In the genomic region with DNA sequence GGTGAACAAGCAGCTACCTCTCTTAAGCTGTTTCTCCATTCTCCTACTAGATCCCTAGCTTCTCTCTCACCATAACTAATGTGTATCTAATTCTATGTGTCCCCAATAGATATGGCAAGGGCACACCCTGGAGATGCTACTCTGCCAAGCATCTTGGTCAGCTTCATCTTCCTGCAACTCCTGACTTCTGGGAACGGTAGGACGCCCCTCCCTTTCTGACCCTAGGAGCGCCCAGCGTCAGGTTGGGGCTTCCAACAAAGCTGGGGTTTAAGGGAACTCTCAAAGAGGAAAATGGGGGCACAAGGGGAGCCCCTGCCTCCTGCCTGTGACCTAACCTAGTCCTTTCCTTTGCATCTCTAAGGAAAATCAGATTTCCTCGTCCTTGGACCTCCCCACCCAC, we compare ENCODE assay signal across 32 mouse cellular contexts. TPM values are rescaled to one million over a fixed set of nuclear protein-coding genes. Genes with fewer than 3 reads are reported as not detected.
DNase-seq lines count a peak whose midpoint lies in the region; ATAC-seq and TF ChIP-seq lines count a peak whose summit lies in the region.
"Had no signal": no experiment of that assay in that cellular context is flagged by ENCODE, and none has a peak within 500 bp of the region (broad histone marks: within the 10 kb centered on the region; RNA-seq: fewer than 3 reads in every experiment).

No protein-coding gene starts in this region.

- H3K27me3 ChIP-seq in spleen, adult 2 months (ENCODE audit: control insufficient read depth, insufficient read depth, low read length), result no peaks in the 10 kb centered on the region
- peaks cover 2% of the 10 kb centered on the region; the same call in 1 of the 2 replicates for H3K27me3 ChIP-seq in erythroblast, embryonic 14.5 days (ENCODE audit: control insufficient read depth)
- peaks cover 9% of the 10 kb centered on the region for H3K27me3 ChIP-seq in liver, embryonic 12.5 days (replicated peaks)
- H3K27me3 ChIP-seq in liver, postnatal 0 days (ENCODE audit: insufficient read depth, low read length), result no peaks in the 10 kb centered on the region
- H3K27me3 ChIP-seq: hindbrain, embryonic 12.5 days; intestine, embryonic 15.5 days; midbrain, embryonic 12.5 days; neural tube, embryonic 13.5 days had no signal

- peak; percentile 25; the same call in 1 of the 2 replicates for ATAC-seq in liver, embryonic 12.5 days
- ATAC-seq in liver, postnatal 0 days, result no peak
- ATAC-seq: forebrain, postnatal 0 days; hindbrain, postnatal 0 days; intestine, embryonic 15.5 days had no signal

- H3K4me3 ChIP-seq in spleen, adult 2 months (ENCODE audit: extremely low read depth, insufficient read depth, insufficient read length), result peak overlapping the region; percentile 42
- peak overlapping the region; percentile 81 for H3K4me3 ChIP-seq in erythroblast, embryonic 14.5 days (replicated peaks)
- peak overlapping the region; percentile 65 for H3K4me3 ChIP-seq in liver, embryonic 12.5 days
- peak overlapping the region; percentile 62 for H3K4me3 ChIP-seq in liver, postnatal 0 days (ENCODE audit: low read depth, low read length)
- no peak overlapping the region for H3K4me3 ChIP-seq in gastrocnemius, adult 2 months
- H3K4me3 ChIP-seq: forebrain, embryonic 12.5 days; hindbrain, embryonic 12.5 days; intestine, embryonic 15.5 days; lung, embryonic 15.5 days; midbrain, embryonic 12.5 days; neural tube, embryonic 13.5 days had no signal

- H3K9ac ChIP-seq in liver, embryonic 12.5 days, result peak overlapping the region; percentile 76
- peak overlapping the region; percentile 72 for H3K9ac ChIP-seq in liver, postnatal 0 days (replicated peaks)
- H3K9ac ChIP-seq: forebrain, embryonic 12.5 days; forebrain, postnatal 0 days; hindbrain, embryonic 12.5 days; intestine, embryonic 15.5 days; lung, embryonic 15.5 days; midbrain, embryonic 12.5 days; neural tube, embryonic 13.5 days had no signal

- no peak for TF ChIP-seq EP300 in liver, postnatal 0 days (IDR thresholded peaks at IDR 0.05; ENCODE audit: low read depth)

- intact Hi-C loops in gastrocnemius, adult 2 months (cut with DNase I), result no loop called here

- 0 out of 2 replicates have a peak, but pooled peaks cover 2% of the 10 kb centered on the region for H3K4me1 ChIP-seq in spleen, adult 2 months (ENCODE audit: control insufficient read depth, insufficient read depth, insufficient read length)
- peaks cover 80% of the 10 kb centered on the region for H3K4me1 ChIP-seq in erythroblast, embryonic 14.5 days (ENCODE audit: control insufficient read depth)
- H3K4me1 ChIP-seq in liver, embryonic 12.5 days, result peaks cover 75% of the 10 kb centered on the region
- peaks cover 17% of the 10 kb centered on the region for H3K4me1 ChIP-seq in liver, postnatal 0 days (ENCODE audit: insufficient read depth)
- H3K4me1 ChIP-seq: forebrain, embryonic 12.5 days; intestine, embryonic 15.5 days; lung, embryonic 15.5 days had no signal

- peak overlapping the region; percentile 72 for H3K4me2 ChIP-seq in liver, embryonic 12.5 days
- peak overlapping the region; percentile 68 for H3K4me2 ChIP-seq in liver, postnatal 0 days (ENCODE audit: low read depth, low read length)
- H3K4me2 ChIP-seq: forebrain, embryonic 12.5 days; heart, embryonic 11.5 days; hindbrain, embryonic 12.5 days; intestine, embryonic 15.5 days; lung, embryonic 15.5 days; midbrain, embryonic 12.5 days; neural tube, embryonic 13.5 days had no signal

- no peak for DNase-seq in spleen, adult 2 months (ENCODE audit: low read depth in 1 of 2, low spot score in 2 of 2)
- no peak for DNase-seq in spleen, adult 18-20 months
- no peak for DNase-seq in liver, postnatal 0 days
- no peak for DNase-seq in heart, adult 8-10 months (ENCODE audit: low spot score)
- no peak for DNase-seq in gastrocnemius, adult 2 months
- DNase-seq: adrenal gland, postnatal 36 days; cerebellum, adult 8-10 months; cerebellum, postnatal 25 days; forebrain, postnatal 0 days; gastrocnemius, postnatal 10 days; heart, postnatal 36 days; kidney, adult 8-10 months; layer of hippocampus, postnatal 36 days; left cerebral cortex, postnatal 4 days; lung, postnatal 36 days had no signal

- no peak overlapping the region; the same call in 1 of the 2 replicates for H3K27ac ChIP-seq in spleen, adult 2 months (ENCODE audit: insufficient read depth, low read length)
- H3K27ac ChIP-seq in liver, embryonic 12.5 days, result peak overlapping the region; percentile 93
- peak overlapping the region; percentile 92 for H3K27ac ChIP-seq in liver, postnatal 0 days (ENCODE audit: low read depth)
- H3K27ac ChIP-seq in gastrocnemius, adult 2 months, result no peak overlapping the region
- H3K27ac ChIP-seq: forebrain, embryonic 12.5 days; hindbrain, embryonic 12.5 days; hindbrain, postnatal 0 days; intestine, embryonic 15.5 days; kidney, postnatal 0 days; lung, embryonic 15.5 days; midbrain, embryonic 12.5 days; neural tube, embryonic 13.5 days had no signal

- 78% methylated on average over 5 of the region's 5 CpGs for WGBS in spleen, adult 2 months
- WGBS in liver, embryonic 12.5 days (ENCODE audit: insufficient replicate concordance), result 50% methylated on average over 5 of the region's 5 CpGs
- WGBS in liver, postnatal 0 days (ENCODE audit: insufficient replicate concordance), result 50% methylated on average over 5 of the region's 5 CpGs

- no peak for TF ChIP-seq CTCF in spleen, adult 2 months (IDR thresholded peaks at IDR 0.05; ENCODE audit: extremely low read depth, insufficient read depth, insufficient read length, insufficient replicate concordance)
- TF ChIP-seq CTCF in liver, postnatal 0 days (IDR thresholded peaks at IDR 0.05; ENCODE audit: low read depth), result no peak
- no peak for TF ChIP-seq CTCF in gastrocnemius, adult 2 months (IDR thresholded peaks at IDR 0.05)

- no peaks in the 10 kb centered on the region for H3K36me3 ChIP-seq in spleen, adult 2 months (ENCODE audit: control insufficient read depth, insufficient read depth, low read length)
- peaks cover 56% of the 10 kb centered on the region for H3K36me3 ChIP-seq in erythroblast, embryonic 14.5 days (ENCODE audit: control insufficient read depth)
- peaks cover 38% of the 10 kb centered on the region for H3K36me3 ChIP-seq in liver, embryonic 12.5 days
- peaks cover 19% of the 10 kb centered on the region for H3K36me3 ChIP-seq in liver, postnatal 0 days (replicated peaks; ENCODE audit: insufficient read depth, low read length)
- H3K36me3 ChIP-seq: forebrain, embryonic 12.5 days; hindbrain, embryonic 12.5 days; intestine, embryonic 15.5 days; lung, embryonic 15.5 days; midbrain, embryonic 12.5 days; neural tube, embryonic 13.5 days had no signal

- TF ChIP-seq POLR2A in spleen, adult 2 months (IDR thresholded peaks at IDR 0.05; ENCODE audit: low read depth, low read length), result no peak

- no peaks in the 10 kb centered on the region for H3K9me3 ChIP-seq in erythroblast, embryonic 14.5 days (ENCODE audit: control insufficient read depth, low read length)
- no peaks in the 10 kb centered on the region for H3K9me3 ChIP-seq in liver, embryonic 12.5 days (replicated peaks)
- H3K9me3 ChIP-seq in liver, postnatal 0 days (ENCODE audit: low read length), result no peaks in the 10 kb centered on the region
- H3K9me3 ChIP-seq: forebrain, embryonic 12.5 days; hindbrain, embryonic 12.5 days; intestine, embryonic 15.5 days; lung, embryonic 15.5 days; midbrain, embryonic 12.5 days; neural tube, embryonic 13.5 days had no signal

RNA-seq across cellular contexts. Expression of gene Btnl10, which starts 1.1 kb away (rescaled TPM):
- polyA plus RNA-seq in spleen, adult 2 months (2012; rRNA removed), result 14.6 and 14.9 TPM in 2 replicates
- polyA plus RNA-seq in erythroblast, embryonic 14.5 days (2012), result 3.0 and 3.5 TPM in 2 replicates
- 9.5 and 10.9 TPM in 2 replicates for polyA plus RNA-seq in liver, embryonic 12.5 days (2016; fragmentation: Nextera tagmentation; extraction: Ambion mirVana)
- polyA plus RNA-seq in liver, postnatal 0 days (2015; fragmentation: Nextera tagmentation; extraction: Ambion mirVana), result 7.9 and 9.9 TPM in 2 replicates
- total RNA-seq in heart, adult 8-10 months (2022), result under 1 TPM in 1 of 4 experiments, not detected in 3; 0.09 TPM
- total RNA-seq in gastrocnemius, adult 2 months (2021), result not detected
- total RNA-seq: adrenal gland, adult 18-20 months; adrenal gland, postnatal 36 days; granulocyte monocyte progenitor cell, adult 5-6 weeks; heart, postnatal 36 days; hindbrain, postnatal 0 days had no signal
- polyA plus RNA-seq: forebrain, postnatal 0 days; heart, embryonic 16.5 days; hindbrain, embryonic 12.5 days; large intestine, adult 2 months; lung, embryonic 15.5 days; midbrain, embryonic 12.5 days; neural tube, embryonic 13.5 days; stomach, embryonic 14.5 days; urinary bladder, adult 2 months had no signal

RNA-seq across cellular contexts. Expression of gene Zfp39, which starts 14.7 kb away (rescaled TPM):
- 1.2 and 1.3 TPM in 2 replicates for polyA plus RNA-seq in spleen, adult 2 months (2012; rRNA removed)
- polyA plus RNA-seq in erythroblast, embryonic 14.5 days (2012), result 0.07 and 0.10 TPM in 2 replicates
- polyA plus RNA-seq in liver, embryonic 12.5 days (2016; fragmentation: Nextera tagmentation; extraction: Ambion mirVana), result 6.1 and 7.1 TPM in 2 replicates
- 2.8 and 3.1 TPM in 2 replicates for polyA plus RNA-seq in liver, postnatal 0 days (2015; fragmentation: Nextera tagmentation; extraction: Ambion mirVana)
- 1 to 10 TPM; 3.0 to 4.5 (median 4.1) TPM for total RNA-seq in heart, adult 8-10 months (2022)
- 1 to 10 TPM; 3.1 to 3.3 TPM for total RNA-seq in gastrocnemius, adult 2 months (2021)

RNA-seq across cellular contexts. Expression of gene Rnf187, which starts 20.0 kb away (rescaled TPM):
- 157 and 230 TPM in 2 replicates for polyA plus RNA-seq in spleen, adult 2 months (2012; rRNA removed)
- 58.5 and 75.1 TPM in 2 replicates for polyA plus RNA-seq in erythroblast, embryonic 14.5 days (2012)
- 200 and 207 TPM in 2 replicates for polyA plus RNA-seq in liver, embryonic 12.5 days (2016; fragmentation: Nextera tagmentation; extraction: Ambion mirVana)
- polyA plus RNA-seq in liver, postnatal 0 days (2015; fragmentation: Nextera tagmentation; extraction: Ambion mirVana), result 85.3 and 96.0 TPM in 2 replicates
- total RNA-seq in heart, adult 8-10 months (2022), result 100 to 1,000 TPM; 165 to 184 (median 175) TPM
- 100 to 1,000 TPM in 1 of 2 experiments, 10 to 100 TPM in 1; 95.2 to 101 TPM for total RNA-seq in gastrocnemius, adult 2 months (2021)

RNA-seq across cellular contexts. Expression of gene Hist3h2ba, which starts 30.0 kb away (rescaled TPM):
- 13.2 and 21.2 TPM in 2 replicates for polyA plus RNA-seq in spleen, adult 2 months (2012; rRNA removed)
- 5.1 and 5.4 TPM in 2 replicates for polyA plus RNA-seq in erythroblast, embryonic 14.5 days (2012)
- 5.3 and 5.7 TPM in 2 replicates for polyA plus RNA-seq in liver, embryonic 12.5 days (2016; fragmentation: Nextera tagmentation; extraction: Ambion mirVana)
- 4.9 and 10.0 TPM in 2 replicates for polyA plus RNA-seq in liver, postnatal 0 days (2015; fragmentation: Nextera tagmentation; extraction: Ambion mirVana)
- 1 to 10 TPM in 3 of 4 experiments, not detected in 1; 1.3 to 1.4 (median 1.3) TPM for total RNA-seq in heart, adult 8-10 months (2022)
- not detected for total RNA-seq in gastrocnemius, adult 2 months (2021)

RNA-seq across cellular contexts. Expression of gene Hist3h2a, which starts 35.7 kb away (rescaled TPM):
- polyA plus RNA-seq in spleen, adult 2 months (2012; rRNA removed), result 14.8 and 20.0 TPM in 2 replicates
- polyA plus RNA-seq in erythroblast, embryonic 14.5 days (2012), result 5.7 and 9.8 TPM in 2 replicates
- 14.3 and 16.9 TPM in 2 replicates for polyA plus RNA-seq in liver, embryonic 12.5 days (2016; fragmentation: Nextera tagmentation; extraction: Ambion mirVana)
- polyA plus RNA-seq in liver, postnatal 0 days (2015; fragmentation: Nextera tagmentation; extraction: Ambion mirVana), result 14.3 and 14.8 TPM in 2 replicates
- total RNA-seq in heart, adult 8-10 months (2022), result 10 to 100 TPM; 10.5 to 17.8 (median 16.0) TPM
- total RNA-seq in gastrocnemius, adult 2 months (2021), result 10 to 100 TPM; 10.5 to 11.3 TPM

Comparison
In these comparisons a context has a peak if more than half of its experiments do, and no peak if none do; other contexts are left out.
1. H3K27ac ChIP-seq: peak in liver, embryonic 12.5 days (single experiment) and liver, postnatal 0 days (single experiment); none in spleen, adult 2 months (single experiment) and gastrocnemius, adult 2 months (single experiment).